Mouse (Mus musculus): ENCODE data around the gene Kcnq5.
"Not testable (repeated sequence)": the region's sequence is repeated elsewhere in the genome, so short reads cannot be mapped to it uniquely, and the experiment has no call there.

The Kcnq5 gene

DNA sequence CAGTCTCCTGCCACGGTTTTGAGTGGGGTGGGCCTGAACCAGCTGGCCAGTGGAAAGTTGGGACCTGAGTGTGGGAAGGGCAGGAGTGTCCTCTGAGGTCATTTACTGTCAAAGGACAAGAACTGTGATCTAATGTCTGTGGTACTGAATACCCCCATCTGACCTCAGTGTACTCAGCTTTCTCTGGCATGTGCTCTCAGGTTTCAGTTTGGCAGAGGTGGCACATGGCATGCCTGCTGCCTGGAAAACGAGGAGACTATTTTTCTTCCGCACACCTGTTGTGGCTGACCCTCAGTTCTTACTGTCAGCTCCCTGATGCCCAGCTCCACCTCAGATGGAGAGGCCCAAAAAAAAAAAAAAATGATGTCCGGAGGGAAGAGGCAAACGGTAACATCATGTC, 475.5 kb downstream of the Kcnq5 start:
- DNase-seq (ENCODE audit: low spot score in 2 of 2): no peak

DNA sequence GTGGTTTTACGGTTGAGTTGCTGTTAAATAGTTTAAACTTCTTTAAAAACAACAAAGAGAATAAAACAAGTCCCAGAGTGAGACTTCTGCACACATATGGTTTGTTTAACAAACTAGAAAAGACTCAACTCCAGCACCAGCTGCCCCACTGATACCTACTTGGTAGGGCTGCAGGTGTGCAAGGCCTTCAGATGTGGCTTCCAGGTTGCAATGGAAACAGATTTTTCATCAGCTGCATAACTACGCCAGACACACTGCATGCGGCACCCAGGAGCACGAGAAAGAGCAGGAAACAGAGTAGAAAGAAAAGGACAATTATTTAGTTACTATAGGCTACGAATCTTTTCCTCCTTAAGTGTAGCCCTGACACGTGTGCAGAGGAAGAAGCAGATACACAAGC, 492.4 kb downstream of the Kcnq5 start:
- DNase-seq (ENCODE audit: low spot score in 2 of 2): no peak

- no peak for DNase-seq (ENCODE audit: low spot score in 2 of 2)
Measured at GRCm38 (mm10) chr1:21466431-21466830, 495.3 kb downstream of the Kcnq5 start.

DNA sequence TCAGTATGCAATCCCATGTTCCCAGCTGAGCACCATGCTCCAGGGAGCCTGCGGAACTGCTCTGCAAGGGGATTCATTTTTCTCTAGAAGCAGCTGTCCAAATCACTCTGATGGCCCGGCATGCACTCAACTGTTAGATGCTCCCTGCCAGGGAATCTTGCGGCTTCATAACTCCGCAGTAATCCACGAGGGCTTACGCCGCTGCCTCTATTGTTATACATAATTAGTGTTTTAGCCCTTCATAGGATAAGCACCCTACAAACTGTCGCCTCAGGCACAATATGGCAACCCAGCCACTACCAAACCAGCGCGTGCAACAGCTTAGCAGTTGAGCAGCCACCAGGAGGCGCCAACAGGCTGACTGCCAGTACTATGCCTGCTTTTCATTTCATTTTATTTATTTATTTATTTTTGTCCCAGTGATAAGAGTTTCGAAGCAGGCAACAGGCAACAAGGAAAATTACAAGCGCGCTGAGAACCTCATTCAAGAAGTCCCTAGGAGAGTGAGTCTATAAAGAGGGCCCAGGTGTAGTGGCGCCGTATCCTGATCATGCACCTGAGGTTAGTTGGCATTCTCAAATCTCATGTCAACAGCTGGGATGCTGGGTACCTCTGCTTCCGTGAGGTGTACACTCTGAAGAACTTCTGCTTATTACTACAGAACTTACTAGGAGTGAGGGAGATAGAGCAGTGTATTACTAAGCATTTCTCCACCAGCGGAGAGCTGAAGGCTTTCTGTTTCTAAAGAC, 500.6 kb downstream of the Kcnq5 start:
- DNase-seq (ENCODE audit: low spot score in 2 of 2): peak; percentile 3 to 12

DNA sequence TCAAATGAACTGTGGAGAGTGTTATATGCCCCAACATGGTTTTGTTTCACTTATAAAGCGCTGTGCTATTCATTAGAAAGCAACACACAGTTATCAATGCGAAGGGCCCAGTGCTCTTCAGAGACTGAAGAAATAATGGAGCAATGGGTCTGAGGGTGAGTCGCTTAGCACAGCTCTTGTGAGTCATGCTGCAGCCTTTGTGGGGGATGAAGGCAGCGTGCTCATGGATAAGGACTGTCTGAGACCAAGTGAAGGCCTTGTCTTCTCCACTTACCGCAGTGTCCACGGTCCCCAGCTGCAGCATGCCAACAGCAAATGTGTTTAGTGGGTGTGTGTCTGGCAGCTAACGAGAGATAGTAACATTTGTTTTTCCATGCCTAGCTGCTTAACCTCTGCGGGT, 503.2 kb downstream of the Kcnq5 start:
- no peak for DNase-seq (ENCODE audit: low spot score in 2 of 2)

- DNase-seq (ENCODE audit: low spot score in 2 of 2): no peak
Measured at GRCm38 (mm10) chr1:21455971-21456370, 505.8 kb downstream of the Kcnq5 start.

GRCm38 (mm10) chr1:21448227-21448626, 513.5 kb downstream of the Kcnq5 start:
- DNase-seq (ENCODE audit: low spot score in 2 of 2): no peak

DNA sequence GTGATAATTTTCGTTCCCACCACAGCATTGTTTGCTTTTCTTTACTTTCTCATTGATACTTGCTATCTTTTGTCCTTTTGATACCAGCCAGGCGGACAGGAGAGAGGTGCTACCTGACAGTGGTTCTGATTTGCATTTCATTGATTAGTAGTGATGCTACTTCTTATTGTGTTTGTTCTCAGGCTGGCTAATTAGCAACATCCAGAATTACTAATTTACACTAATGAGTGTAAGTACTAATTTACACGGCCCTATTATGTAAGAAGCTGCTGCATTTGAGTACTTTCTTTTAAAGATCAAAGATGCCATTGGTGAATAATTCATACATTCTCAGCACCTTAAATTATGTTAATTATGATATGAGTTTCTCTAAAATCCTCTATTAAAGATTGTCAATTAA, 525.0 kb downstream of the Kcnq5 start:
- DNase-seq (ENCODE audit: low spot score in 2 of 2): no peak

GRCm38 (mm10) chr1:21434853-21435252, 526.9 kb downstream of the Kcnq5 start:
- DNase-seq (ENCODE audit: low spot score in 2 of 2): no peak

- no peak for DNase-seq (ENCODE audit: low spot score in 2 of 2)
Measured at GRCm38 (mm10) chr1:21431666-21432065, 530.1 kb downstream of the Kcnq5 start.

DNA sequence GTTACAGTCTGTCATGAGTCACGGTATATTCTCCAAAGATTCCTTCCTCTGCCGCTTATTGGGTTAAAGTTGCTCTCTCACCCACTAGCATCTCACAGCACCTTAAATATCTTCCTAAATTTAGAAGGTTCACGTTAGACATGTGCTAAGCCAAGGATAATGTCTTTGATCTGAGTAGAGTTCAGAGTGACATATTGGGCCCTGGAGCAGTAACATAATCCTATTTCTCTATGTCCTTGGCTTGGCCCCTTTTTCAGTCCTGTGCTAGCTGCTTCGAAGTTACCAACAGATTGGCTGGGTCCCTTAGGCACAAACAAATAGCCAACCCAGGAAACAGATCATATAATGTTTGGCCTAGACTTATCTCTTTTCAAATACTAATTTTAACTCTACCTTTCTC, 533.7 kb downstream of the Kcnq5 start:
- DNase-seq (ENCODE audit: low spot score in 2 of 2): no peak

- DNase-seq (ENCODE audit: low spot score in 2 of 2): no peak
Measured at GRCm38 (mm10) chr1:21425654-21426053, 536.1 kb downstream of the Kcnq5 start.

DNA sequence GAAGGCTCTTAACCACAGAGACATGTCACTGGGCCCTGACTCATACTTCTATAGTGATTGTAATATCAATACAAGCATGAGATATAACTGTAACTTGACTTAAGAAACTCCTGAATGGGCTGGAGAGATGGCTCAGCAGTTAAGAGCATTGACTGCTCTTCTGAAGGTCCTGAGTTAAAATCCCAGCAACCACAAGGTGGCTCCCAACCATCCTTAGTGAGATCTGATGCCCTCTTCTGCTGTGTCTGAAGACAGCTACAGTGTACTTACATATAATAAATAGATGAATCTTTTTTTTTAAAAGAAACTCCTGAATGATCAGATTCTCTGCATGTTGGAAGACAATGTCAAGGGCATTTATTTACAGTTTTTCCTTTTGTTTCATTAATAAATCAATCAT, 542.4 kb downstream of the Kcnq5 start:
- no peak for DNase-seq (ENCODE audit: low spot score in 2 of 2)

GRCm38 (mm10) chr1:21412197-21412555, 549.6 kb downstream of the Kcnq5 start:
- no peak for DNase-seq (ENCODE audit: low spot score in 2 of 2)

GRCm38 (mm10) chr1:21411331-21412196, 550.2 kb downstream of the Kcnq5 start:
- peak; percentile 3 to 20 for DNase-seq (ENCODE audit: low spot score in 2 of 2)

GRCm38 (mm10) chr1:21407266-21407665, 554.5 kb downstream of the Kcnq5 start:
- DNase-seq (ENCODE audit: low spot score in 2 of 2): no peak

GRCm38 (mm10) chr1:21402804-21403203, 558.9 kb downstream of the Kcnq5 start:
- DNase-seq (ENCODE audit: low spot score in 2 of 2): no peak

- no peak for DNase-seq (ENCODE audit: low spot score in 2 of 2)
Measured at GRCm38 (mm10) chr1:21391138-21391671, 570.5 kb downstream of the Kcnq5 start.

GRCm38 (mm10) chr1:21383256-21383655, 578.5 kb downstream of the Kcnq5 start, which contains the start of gene Khdc1b:
Khdc1b (plus strand) TSS chr1:21383556.
- no peak for DNase-seq (ENCODE audit: low spot score in 2 of 2)

DNA sequence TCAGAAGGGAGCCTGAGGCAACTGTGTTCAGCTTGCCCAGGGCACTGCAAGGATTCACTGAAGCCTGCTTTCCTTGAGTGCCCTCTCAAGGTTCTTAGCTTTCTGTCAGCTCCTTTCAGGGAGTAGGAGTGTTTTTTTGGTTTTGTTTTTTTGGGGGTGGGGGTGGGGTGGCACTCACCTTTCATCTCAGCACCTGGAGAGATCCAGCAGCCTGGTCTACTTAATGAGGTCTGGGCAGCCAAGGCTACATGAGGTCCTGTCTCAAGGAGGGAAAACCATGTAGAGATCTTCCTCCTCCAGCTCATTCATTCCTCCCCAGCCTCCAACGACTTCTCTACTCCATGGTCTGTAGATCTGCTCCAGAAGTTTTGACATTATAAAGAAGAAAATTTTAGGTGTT, 593.7 kb downstream of the Kcnq5 start, which contains the start of gene Khdc1c:
Khdc1c (plus strand) TSS at position 301 of the 400 bp plus-strand sequence.
- not testable (repeated sequence) for DNase-seq (ENCODE audit: low spot score in 2 of 2)

DNA sequence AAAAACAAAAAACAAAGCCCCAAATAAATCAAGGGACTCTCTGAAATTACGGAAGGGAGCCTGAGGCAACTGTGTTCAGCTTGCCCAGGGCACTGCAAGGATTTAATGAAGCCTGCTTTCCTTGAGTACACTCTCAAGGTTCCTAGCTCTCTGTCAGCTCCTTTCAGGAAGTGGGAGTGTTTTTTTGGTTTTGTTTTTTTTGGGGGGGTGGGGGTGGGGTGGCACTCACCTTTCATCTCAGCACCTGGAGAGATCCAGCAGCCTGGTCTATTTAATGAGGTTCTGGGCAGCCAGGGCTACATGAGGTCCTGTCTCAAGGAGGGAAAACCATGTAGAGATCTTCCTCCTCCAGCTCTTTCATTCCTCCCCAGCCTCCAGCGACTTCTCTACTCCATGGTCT, 612.4 kb downstream of the Kcnq5 start, which contains the start of gene Khdc1a:
Khdc1a (plus strand) TSS at position 301 of the 400 bp plus-strand sequence.
- DNase-seq (ENCODE audit: low spot score in 2 of 2): no peak

Data from urinary bladder, adult 18-20 months (tissue).